Mouse (Mus musculus): ENCODE results near the gene Tec. TPM values are rescaled to one million over a fixed set of nuclear protein-coding genes. Genes with fewer than 3 reads are reported as not detected.
A peak's percentile ranks its signal among the peaks of the same experiment; 100 is the strongest.

The Tec gene
- polyA plus RNA-seq, 1 experiment from 2014 or later, result 5.3 TPM

DNA sequence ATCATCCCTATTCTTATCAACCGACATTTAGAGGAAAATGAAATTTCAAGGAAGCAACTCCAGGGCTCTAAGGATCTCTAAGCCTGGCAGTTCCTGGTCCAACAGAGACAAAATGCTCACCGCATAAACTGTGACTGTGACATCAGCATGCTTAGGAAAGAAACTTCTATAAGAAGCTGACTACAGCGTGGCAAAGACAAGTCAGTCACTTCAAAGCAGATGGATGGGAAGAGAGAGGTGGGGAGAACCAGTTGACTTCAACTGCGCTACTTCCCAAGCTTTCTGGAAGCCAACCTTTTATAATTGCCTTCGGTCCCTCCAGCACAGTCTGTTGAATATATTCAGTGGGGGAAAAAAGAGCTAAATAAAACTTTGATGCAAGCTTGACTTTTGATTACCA lies 54.2 kb downstream of the Tec start:
- no peak overlapping the region for H3K9ac ChIP-seq (replicated peaks; ENCODE audit: low read length)
- no peak overlapping the region for H3K27ac ChIP-seq (replicated peaks; ENCODE audit: low read depth, low read length)
- H3K4me3 ChIP-seq (replicated peaks; ENCODE audit: low read depth, low read length), result no peak overlapping the region
- no peak for DNase-seq
- no peaks in the 10 kb centered on the region for H3K4me1 ChIP-seq (ENCODE audit: control insufficient read depth, insufficient read depth, low read length)
- H3K27me3 ChIP-seq (ENCODE audit: control insufficient read depth, insufficient read depth, low read length), result no peaks in the 10 kb centered on the region
- WGBS, result 75% methylated on average over 5 of the region's 5 CpGs
- H3K4me2 ChIP-seq (ENCODE audit: low read length), result no peak overlapping the region
- 0 out of 2 replicates have a peak, but pooled peaks cover 2% of the 10 kb centered on the region for H3K9me3 ChIP-seq (ENCODE audit: control insufficient read depth, low read length)
- H3K36me3 ChIP-seq (ENCODE audit: control insufficient read depth, insufficient read depth, low read length), result no peaks in the 10 kb centered on the region
- ATAC-seq (ENCODE audit: low FRiP score, low TSS enrichment), result no peak

GRCm38 (mm10) chr5:72812908-72813307 lies 55.4 kb downstream of the Tec start:
- Histone ChIP-seq H3K9ac (replicated peaks; ENCODE audit: low read length) (no peak overlapping the region), H3K4me1 (ENCODE audit: control insufficient read depth, insufficient read depth, low read length) (no peaks in the 10 kb centered on the region; the same call in 1 of the 2 replicates), H3K4me3 (replicated peaks; ENCODE audit: low read depth, low read length) (no peak overlapping the region), H3K36me3 (ENCODE audit: control insufficient read depth, insufficient read depth, low read length) (no peaks in the 10 kb centered on the region), H3K4me2 (ENCODE audit: low read length) (no peak overlapping the region), H3K27ac (replicated peaks; ENCODE audit: low read depth, low read length) (no peak overlapping the region), H3K27me3 (ENCODE audit: control insufficient read depth, insufficient read depth, low read length) (no peaks in the 10 kb centered on the region), H3K9me3 (ENCODE audit: control insufficient read depth, low read length) (0 out of 2 replicates have a peak, but pooled peaks cover 2% of the 10 kb centered on the region)
- ATAC-seq (ENCODE audit: low FRiP score, low TSS enrichment), result no peak
- WGBS, result 48% methylated on average over 5 of the region's 5 CpGs
- DNase-seq, result no peak

DNA sequence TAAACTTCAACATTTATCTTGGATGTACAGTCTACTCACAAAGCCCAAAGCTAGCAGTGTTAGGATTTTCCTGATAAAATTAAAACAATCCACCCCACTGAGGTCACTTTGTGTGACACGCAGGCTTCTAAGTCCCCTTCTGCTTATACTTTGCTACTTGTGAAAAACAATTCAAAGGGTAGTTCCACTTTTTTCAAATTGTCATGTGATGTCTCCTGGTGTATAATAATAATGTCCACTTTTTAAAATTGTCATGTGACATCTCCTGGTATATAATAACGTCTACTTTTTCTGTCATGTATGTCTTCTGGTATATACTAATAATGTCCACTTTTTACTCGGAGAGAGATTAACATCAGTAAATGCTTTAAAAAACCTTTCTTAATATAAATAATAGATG lies 56.0 kb downstream of the Tec start:
- Histone ChIP-seq H3K4me2 (ENCODE audit: low read length) (no peak overlapping the region), H3K4me3 (replicated peaks; ENCODE audit: low read depth, low read length) (no peak overlapping the region), H3K27me3 (ENCODE audit: control insufficient read depth, insufficient read depth, low read length) (no peaks in the 10 kb centered on the region), H3K9me3 (ENCODE audit: control insufficient read depth, low read length) (0 out of 2 replicates have a peak, but pooled peaks cover 2% of the 10 kb centered on the region), H3K27ac (replicated peaks; ENCODE audit: low read depth, low read length) (no peak overlapping the region), H3K36me3 (ENCODE audit: control insufficient read depth, insufficient read depth, low read length) (no peaks in the 10 kb centered on the region), H3K4me1 (ENCODE audit: control insufficient read depth, insufficient read depth, low read length) (peaks cover 3% of the 10 kb centered on the region; the same call in 1 of the 2 replicates), H3K9ac (replicated peaks; ENCODE audit: low read length) (no peak overlapping the region)
- 87% methylated on average over 3 of the region's 3 CpGs for WGBS
- DNase-seq, result no peak
- ATAC-seq (ENCODE audit: low FRiP score, low TSS enrichment), result no peak

DNA sequence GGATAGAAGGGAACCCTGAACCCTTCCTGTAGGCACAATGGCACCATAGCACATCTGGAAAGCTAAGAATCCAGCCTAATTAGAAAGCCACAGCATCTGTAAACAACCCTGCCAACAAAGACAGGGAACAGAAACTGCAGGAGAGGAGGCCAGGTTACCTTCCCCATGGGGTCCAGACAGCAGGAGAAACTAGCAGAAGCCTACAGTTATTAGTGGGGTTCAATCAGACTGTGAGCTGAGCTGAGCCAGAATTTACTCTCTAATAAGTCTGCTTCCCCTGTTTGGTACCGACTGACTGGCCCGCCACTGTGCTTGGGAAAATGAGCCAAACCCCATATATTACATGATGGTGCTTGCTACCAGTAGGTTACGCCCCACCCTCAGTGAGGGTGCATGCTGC lies 56.9 kb downstream of the Tec start:
- Histone ChIP-seq H3K36me3 (ENCODE audit: control insufficient read depth, insufficient read depth, low read length) (no peaks in the 10 kb centered on the region), H3K9ac (replicated peaks; ENCODE audit: low read length) (no peak overlapping the region), H3K4me1 (ENCODE audit: control insufficient read depth, insufficient read depth, low read length) (peaks cover 3% of the 10 kb centered on the region; the same call in 1 of the 2 replicates), H3K27ac (replicated peaks; ENCODE audit: low read depth, low read length) (no peak overlapping the region), H3K27me3 (ENCODE audit: control insufficient read depth, insufficient read depth, low read length) (no peaks in the 10 kb centered on the region), H3K9me3 (ENCODE audit: control insufficient read depth, low read length) (0 out of 2 replicates have a peak, but pooled peaks cover 2% of the 10 kb centered on the region), H3K4me3 (replicated peaks; ENCODE audit: low read depth, low read length) (no peak overlapping the region), H3K4me2 (ENCODE audit: low read length) (no peak overlapping the region)
- no peak for DNase-seq
- 81% methylated on average over 3 of the region's 3 CpGs for WGBS
- ATAC-seq (ENCODE audit: low FRiP score, low TSS enrichment), result no peak

DNA sequence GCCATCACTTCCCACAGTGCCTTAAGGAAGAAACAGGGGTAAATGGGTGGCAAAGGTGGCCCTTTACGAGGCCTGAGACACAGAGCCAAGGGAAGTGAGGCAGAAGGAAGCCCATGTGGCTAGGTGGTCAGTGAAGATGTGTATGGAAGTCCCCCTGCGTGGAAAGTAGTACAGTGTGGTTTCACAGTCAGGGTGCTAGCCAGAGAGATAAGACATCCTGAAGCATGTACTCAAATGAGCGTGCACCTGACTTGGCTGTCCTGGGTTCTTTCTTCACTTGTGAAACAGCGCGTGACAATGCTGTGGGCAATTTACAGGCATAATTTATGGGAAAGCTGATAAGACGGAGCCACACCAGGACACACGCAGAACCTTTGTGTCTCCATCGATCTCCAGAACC lies 57.3 kb downstream of the Tec start:
- peaks cover 3% of the 10 kb centered on the region; the same call in 1 of the 2 replicates for H3K4me1 ChIP-seq (ENCODE audit: control insufficient read depth, insufficient read depth, low read length)
- 92% methylated on average over 8 of the region's 8 CpGs for WGBS
- DNase-seq (no peak), ATAC-seq (ENCODE audit: low FRiP score, low TSS enrichment) (no peak)
- H3K4me2 ChIP-seq (ENCODE audit: low read length), result no peak overlapping the region
- no peak overlapping the region for H3K9ac ChIP-seq (replicated peaks; ENCODE audit: low read length)
- no peak overlapping the region for H3K27ac ChIP-seq (replicated peaks; ENCODE audit: low read depth, low read length)
- H3K9me3 ChIP-seq (ENCODE audit: control insufficient read depth, low read length), result 0 out of 2 replicates have a peak, but pooled peaks cover 2% of the 10 kb centered on the region
- no peaks in the 10 kb centered on the region for H3K27me3 ChIP-seq (ENCODE audit: control insufficient read depth, insufficient read depth, low read length)
- H3K36me3 ChIP-seq (ENCODE audit: control insufficient read depth, insufficient read depth, low read length), result no peaks in the 10 kb centered on the region
- H3K4me3 ChIP-seq (replicated peaks; ENCODE audit: low read depth, low read length), result no peak overlapping the region

DNA sequence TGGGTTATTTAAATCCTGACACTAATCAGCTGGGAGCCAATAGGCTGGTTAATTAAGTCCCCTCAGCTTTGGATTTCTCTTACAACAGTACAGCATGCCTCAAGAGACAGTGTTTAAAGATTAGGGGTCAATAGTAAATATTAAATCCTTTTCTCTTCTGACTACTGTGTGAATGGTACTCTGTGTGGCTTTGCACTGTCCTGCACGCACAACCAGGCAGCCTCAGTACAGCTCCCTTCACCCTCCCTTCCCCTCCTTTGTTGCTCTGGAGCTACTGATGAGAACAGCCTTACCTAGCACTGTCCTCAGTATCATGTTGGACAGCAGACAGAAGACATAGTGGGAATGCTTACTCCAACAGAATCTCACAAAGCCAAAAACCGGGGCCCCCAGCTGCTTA lies 58.8 kb downstream of the Tec start:
- no peak for ATAC-seq (ENCODE audit: low FRiP score, low TSS enrichment)
- H3K9me3 ChIP-seq (ENCODE audit: control insufficient read depth, low read length), result 0 out of 2 replicates have a peak, but pooled peaks cover 2% of the 10 kb centered on the region

DNA sequence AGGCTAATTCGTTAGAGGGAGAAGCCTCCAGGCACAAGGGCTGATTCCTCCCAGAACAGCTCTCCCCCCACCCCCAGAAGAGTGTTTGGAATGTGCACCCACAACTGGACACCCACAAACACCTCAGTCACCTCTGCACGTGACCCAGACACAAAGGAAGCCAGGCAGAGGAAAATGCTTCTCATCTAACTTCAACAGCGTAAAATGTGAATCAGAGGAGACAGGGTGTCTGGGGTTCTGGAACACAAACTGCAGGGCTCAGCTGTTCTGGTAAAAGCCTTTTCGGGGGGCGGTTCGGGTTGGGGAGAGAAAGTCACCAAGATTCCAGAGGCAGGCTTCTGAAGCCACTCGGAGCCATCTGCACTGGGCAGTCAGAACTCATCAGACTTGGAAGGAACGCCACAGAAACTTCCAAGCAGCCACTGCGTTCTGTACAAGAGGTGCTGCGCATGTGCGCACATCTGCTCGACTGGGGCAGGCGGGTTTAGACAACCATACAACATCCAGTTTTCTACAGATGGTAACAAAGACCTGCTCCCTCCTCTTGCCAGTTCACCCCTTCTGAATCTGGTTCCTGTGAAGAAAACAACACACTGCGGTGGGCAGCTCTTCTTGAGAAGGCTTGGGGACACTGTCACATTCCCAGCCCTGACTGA lies 59.7 kb downstream of the Tec start:
- DNase-seq (no peak), ATAC-seq (ENCODE audit: low FRiP score, low TSS enrichment) (no peak)
- Histone ChIP-seq H3K4me3 (replicated peaks; ENCODE audit: low read depth, low read length) (no peak overlapping the region), H3K9ac (replicated peaks; ENCODE audit: low read length) (no peak overlapping the region), H3K9me3 (ENCODE audit: control insufficient read depth, low read length) (0 out of 2 replicates have a peak, but pooled peaks cover 2% of the 10 kb centered on the region), H3K27me3 (ENCODE audit: control insufficient read depth, insufficient read depth, low read length) (no peaks in the 10 kb centered on the region), H3K4me1 (ENCODE audit: control insufficient read depth, insufficient read depth, low read length) (peaks cover 3% of the 10 kb centered on the region; the same call in 1 of the 2 replicates), H3K4me2 (ENCODE audit: low read length) (no peak overlapping the region), H3K36me3 (ENCODE audit: control insufficient read depth, insufficient read depth, low read length) (no peaks in the 10 kb centered on the region), H3K27ac (replicated peaks; ENCODE audit: low read depth, low read length) (no peak overlapping the region)
- WGBS, result 56% methylated on average over 14 of the region's 14 CpGs

More for the DNA sequence above, 58.8 kb downstream of the Tec start:
- DNase-seq, result peak; percentile 16
- Histone ChIP-seq H3K36me3 (ENCODE audit: control insufficient read depth, insufficient read depth, low read length) (no peaks in the 10 kb centered on the region), H3K4me1 (ENCODE audit: control insufficient read depth, insufficient read depth, low read length) (peaks cover 3% of the 10 kb centered on the region; the same call in 1 of the 2 replicates), H3K27me3 (ENCODE audit: control insufficient read depth, insufficient read depth, low read length) (no peaks in the 10 kb centered on the region), H3K9ac (replicated peaks; ENCODE audit: low read length) (no peak overlapping the region), H3K4me2 (ENCODE audit: low read length) (no peak overlapping the region), H3K4me3 (replicated peaks; ENCODE audit: low read depth, low read length) (no peak overlapping the region), H3K27ac (replicated peaks; ENCODE audit: low read depth, low read length) (no peak overlapping the region)
- WGBS, result 44% methylated on average over 2 of the region's 2 CpGs

GRCm38 (mm10) chr5:72802851-72803250 lies 65.4 kb downstream of the Tec start:
- Histone ChIP-seq H3K4me1 (ENCODE audit: control insufficient read depth, insufficient read depth, low read length) (0 out of 2 replicates have a peak, but pooled peaks cover 3% of the 10 kb centered on the region), H3K4me3 (replicated peaks; ENCODE audit: low read depth, low read length) (no peak overlapping the region), H3K9ac (replicated peaks; ENCODE audit: low read length) (no peak overlapping the region), H3K27ac (replicated peaks; ENCODE audit: low read depth, low read length) (no peak overlapping the region), H3K9me3 (ENCODE audit: control insufficient read depth, low read length) (no peaks in the 10 kb centered on the region), H3K4me2 (ENCODE audit: low read length) (no peak overlapping the region), H3K36me3 (ENCODE audit: control insufficient read depth, insufficient read depth, low read length) (no peaks in the 10 kb centered on the region), H3K27me3 (ENCODE audit: control insufficient read depth, insufficient read depth, low read length) (no peaks in the 10 kb centered on the region)
- DNase-seq, result no peak
- no peak for ATAC-seq (ENCODE audit: low FRiP score, low TSS enrichment)
- 70% methylated on average over 5 of the region's 5 CpGs for WGBS

DNA sequence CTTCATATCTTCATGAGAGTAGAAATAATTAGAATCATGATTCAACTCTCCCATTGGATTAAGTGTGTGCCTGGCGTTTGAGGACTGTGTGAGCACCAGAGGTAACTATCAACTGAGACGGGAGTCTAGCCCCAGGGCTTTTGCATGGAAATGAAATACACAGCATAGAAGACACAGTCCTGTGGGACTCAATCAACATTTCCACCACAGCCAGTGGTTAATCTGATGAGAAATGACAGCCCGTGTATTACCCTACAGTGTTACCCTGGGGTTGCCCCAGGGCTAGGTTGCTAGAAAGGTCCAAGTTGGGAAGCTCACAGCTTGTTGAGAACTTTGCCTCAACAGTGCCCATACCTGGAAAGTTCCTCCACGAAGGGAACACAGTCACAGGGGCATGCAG lies 69.7 kb downstream of the Tec start:
- Histone ChIP-seq H3K9ac (replicated peaks; ENCODE audit: low read length) (no peak overlapping the region), H3K9me3 (ENCODE audit: control insufficient read depth, low read length) (no peaks in the 10 kb centered on the region), H3K4me3 (replicated peaks; ENCODE audit: low read depth, low read length) (no peak overlapping the region), H3K36me3 (ENCODE audit: control insufficient read depth, insufficient read depth, low read length) (no peaks in the 10 kb centered on the region), H3K27ac (replicated peaks; ENCODE audit: low read depth, low read length) (no peak overlapping the region), H3K27me3 (ENCODE audit: control insufficient read depth, insufficient read depth, low read length) (no peaks in the 10 kb centered on the region), H3K4me2 (ENCODE audit: low read length) (no peak overlapping the region), H3K4me1 (ENCODE audit: control insufficient read depth, insufficient read depth, low read length) (no peaks in the 10 kb centered on the region)
- 60% methylated on average over 4 of the region's 4 CpGs for WGBS
- ATAC-seq (ENCODE audit: low FRiP score, low TSS enrichment), result peak; percentile 27; the same call in 1 of the 2 replicates
- DNase-seq, result peak; percentile 64
